Mouse (Mus musculus) lung, embryonic 16.5 days (tissue): Measurements from ENCODE around the gene Arid1b. TPM values are rescaled to one million over a fixed set of nuclear protein-coding genes. Genes with fewer than 3 reads are reported as not detected.
A peak's percentile ranks its signal among the peaks of the same experiment; 100 is the strongest.

ENCODE experiments used
- ATAC-seq: fragments of 200-750 bp; cut with Nextera tagmentation; 2 replicates; pipeline ENCODE4 v1.8.0; 2017; ENCODE audit warnings: low read depth, mild to moderate bottlenecking, moderate library complexity
- H3K27ac ChIP-seq: fragments of 300-500 bp; sonication (generic); 2 replicates; pipeline ENCODE4 v1.5.1; 2014; ENCODE audit warnings: mild to moderate bottlenecking, control low read depth, low read length
- H3K27me3 ChIP-seq: fragments of 300-500 bp; sonication (generic); 2 replicates; pipeline ENCODE4 v1.6.1; 2014; ENCODE audit warnings: low read depth, low read length, mixed read lengths; ENCODE audit not compliant: control insufficient read depth, insufficient read depth
- H3K36me3 ChIP-seq: fragments of 300-500 bp; sonication (generic); 2 replicates; pipeline ENCODE4 v1.6.1; 2014; ENCODE audit warnings: low read length; ENCODE audit not compliant: control insufficient read depth, insufficient read depth
- H3K4me1 ChIP-seq: fragments of 300-500 bp; sonication (generic); replicated peaks from 2 replicates; pipeline ENCODE4 v1.6.1; 2014; ENCODE audit warnings: low read length, mixed read lengths; ENCODE audit not compliant: control insufficient read depth, insufficient read depth
- H3K4me2 ChIP-seq: fragments of 300-500 bp; sonication (generic); 2 replicates; pipeline ENCODE4 v1.6.1; 2014; ENCODE audit warnings: low read depth, low read length, control low read depth
- H3K4me3 ChIP-seq: fragments of 300-500 bp; sonication (generic); 2 replicates; pipeline ENCODE4 v1.5.1; 2014; ENCODE audit warnings: mild to moderate bottlenecking, low read length, control low read depth
- H3K9ac ChIP-seq: fragments of 300-500 bp; sonication (generic); 2 replicates; pipeline ENCODE4 v1.6.1; 2014; ENCODE audit warnings: low read length, control low read depth
- H3K9me3 ChIP-seq: fragments of 300-500 bp; sonication (generic); 2 replicates; pipeline ENCODE4 v1.6.1; 2016; ENCODE audit warnings: low read length; ENCODE audit not compliant: control insufficient read depth
- WGBS: fragments of 180-500 bp; shearing (Covaris S2); extraction: QIAGEN DNeasy Blood & Tissue Kit; methylation state at CpG from one replicate; pipeline ENCODE4 v1.1.7; 2014; 5-methylcytosine and 5-hydroxymethylcytosine counted together
- polyA plus RNA-seq: library from polyadenylated mRNA; unstranded; fragments of >200 nt; fragmentation: Nextera tagmentation; extraction: Ambion mirVana; gene quantifications from 2 replicates; pipeline ENCODE4 v1.2.1, GENCODE M21; 2015

Gene Arid1b
- polyA plus RNA-seq, 1 experiment from 2014 or later: 10.2 TPM

DNA sequence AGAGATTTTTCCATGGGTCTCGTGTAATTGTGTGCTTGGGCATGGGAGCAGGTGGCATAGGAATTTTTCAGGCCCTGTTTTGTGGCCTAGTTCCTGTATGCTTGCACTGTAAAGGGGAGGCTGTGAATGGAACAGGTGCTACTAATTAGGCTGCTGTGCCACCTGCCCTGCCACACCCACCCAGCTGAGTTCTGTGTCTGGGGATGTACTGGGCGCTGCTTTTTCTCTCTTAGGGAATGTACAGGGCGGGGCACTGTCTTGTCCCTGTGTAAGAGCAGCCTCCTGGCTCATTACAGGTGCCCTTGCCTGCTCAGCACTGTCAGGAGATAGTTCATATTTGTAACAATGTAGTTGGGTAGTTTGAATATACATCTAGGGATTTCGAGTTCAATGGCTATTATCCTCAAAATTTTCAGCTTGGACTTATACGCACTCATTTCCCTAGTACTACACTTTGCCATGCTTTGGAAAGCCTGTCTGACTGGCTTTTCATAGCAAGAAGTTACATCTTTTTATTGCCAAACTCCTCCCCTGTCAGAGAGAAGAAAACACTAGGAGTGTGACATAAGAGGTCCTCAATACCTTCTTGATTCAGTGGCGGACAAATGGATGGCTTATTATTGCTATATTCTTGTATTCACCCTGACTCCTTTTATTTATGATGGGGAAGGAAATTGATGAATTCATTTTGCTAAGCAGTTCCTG is 149.8 kb downstream of the Arid1b start:
- no peak overlapping the region for H3K27ac ChIP-seq
- H3K4me3 ChIP-seq: no peak overlapping the region
- H3K9me3 ChIP-seq: no peaks in the 10 kb centered on the region
- no peak for ATAC-seq
- H3K36me3 ChIP-seq: no peaks in the 10 kb centered on the region
- peaks cover 12% of the 10 kb centered on the region for H3K4me1 ChIP-seq
- H3K9ac ChIP-seq: no peak overlapping the region
- H3K27me3 ChIP-seq: no peaks in the 10 kb centered on the region
- 70% methylated on average over 6 of the region's 6 CpGs for WGBS
- H3K4me2 ChIP-seq: no peak overlapping the region

DNA sequence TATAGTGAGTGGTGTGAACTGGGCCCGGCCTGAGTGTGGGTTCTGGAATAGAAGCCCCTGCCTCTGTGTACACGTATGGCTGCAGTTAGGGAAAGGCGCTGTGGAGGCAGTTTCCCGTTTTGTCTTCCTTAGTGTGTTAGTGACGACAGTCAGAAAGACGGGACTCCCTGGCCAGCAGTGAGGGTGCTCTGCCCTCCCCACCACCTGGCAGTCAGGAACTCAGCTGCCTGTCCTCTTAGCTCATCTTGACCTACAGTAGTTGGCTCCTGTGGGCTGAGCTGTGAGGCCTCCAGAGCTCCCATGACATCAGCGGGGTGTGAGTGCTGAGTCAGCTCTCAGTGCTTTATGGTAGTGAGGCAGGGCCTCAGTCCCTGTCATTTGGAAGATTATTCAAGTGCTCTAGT is 156.5 kb downstream of the Arid1b start:
- WGBS: 38% methylated on average over 7 of the region's 7 CpGs
- Histone ChIP-seq H3K27ac (no peak overlapping the region), H3K4me3 (no peak overlapping the region)

DNA sequence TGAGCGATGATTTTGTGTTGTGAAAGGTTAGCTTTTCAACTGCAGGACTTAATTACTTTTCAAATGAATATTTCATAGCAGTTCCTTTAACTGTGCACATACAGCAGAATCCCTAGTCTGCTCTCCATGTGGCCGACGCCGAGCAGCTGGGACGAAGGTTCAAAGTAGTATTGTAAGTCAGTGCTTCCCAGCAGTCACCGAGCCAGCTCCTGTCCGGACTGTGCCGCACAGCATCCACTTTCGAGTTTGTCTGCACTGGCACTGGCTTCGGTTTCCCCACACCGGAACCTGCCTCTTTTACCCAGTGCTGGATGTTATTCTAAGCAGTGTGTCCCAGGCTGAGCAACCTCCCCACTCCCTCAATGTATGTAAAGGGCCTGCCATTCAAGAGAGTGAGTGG is 157.7 kb downstream of the Arid1b start:
- 48% methylated on average over 11 of the region's 11 CpGs for WGBS
- no peak overlapping the region for H3K4me3 ChIP-seq
- no peaks in the 10 kb centered on the region for H3K9me3 ChIP-seq
- H3K36me3 ChIP-seq: no peaks in the 10 kb centered on the region
- no peak overlapping the region for H3K9ac ChIP-seq
- no peak overlapping the region for H3K27ac ChIP-seq
- ATAC-seq: peak; percentile 64
- peaks cover 5% of the 10 kb centered on the region for H3K4me1 ChIP-seq
- H3K27me3 ChIP-seq: no peaks in the 10 kb centered on the region
- no peak overlapping the region for H3K4me2 ChIP-seq

More for the DNA sequence above, 156.5 kb downstream of the Arid1b start:
- peaks cover 5% of the 10 kb centered on the region for H3K4me1 ChIP-seq
- no peaks in the 10 kb centered on the region for H3K27me3 ChIP-seq
- H3K9me3 ChIP-seq: no peaks in the 10 kb centered on the region
- ATAC-seq: peak; percentile 80
- no peak overlapping the region for H3K4me2 ChIP-seq
- no peaks in the 10 kb centered on the region for H3K36me3 ChIP-seq
- H3K9ac ChIP-seq: no peak overlapping the region

DNA sequence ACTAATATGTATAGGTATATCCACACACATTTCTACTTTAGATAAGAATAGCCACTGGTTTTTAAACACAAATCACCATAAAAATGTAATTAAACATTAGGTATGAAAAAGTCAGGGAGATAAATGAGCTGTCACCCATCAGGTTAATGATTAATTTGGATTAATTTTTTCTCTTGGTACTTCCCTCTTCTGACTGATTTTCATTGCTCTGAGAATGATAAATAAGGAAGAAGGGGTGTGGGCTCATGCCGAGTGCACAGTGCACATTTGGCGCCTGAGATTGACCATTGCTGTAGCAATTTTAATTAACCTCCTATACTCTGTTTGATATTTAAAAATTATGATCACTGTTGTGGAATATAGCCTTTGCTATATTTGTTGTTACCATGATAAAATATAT is 159.3 kb downstream of the Arid1b start:
- Histone ChIP-seq H3K4me3 (no peak overlapping the region), H3K9ac (no peak overlapping the region), H3K27ac (no peak overlapping the region), H3K36me3 (no peaks in the 10 kb centered on the region), H3K9me3 (no peaks in the 10 kb centered on the region), H3K4me1 (peaks cover 5% of the 10 kb centered on the region), H3K4me2 (no peak overlapping the region), H3K27me3 (no peaks in the 10 kb centered on the region)
- 68% methylated on average over 2 of the region's 2 CpGs for WGBS
- ATAC-seq: no peak

DNA sequence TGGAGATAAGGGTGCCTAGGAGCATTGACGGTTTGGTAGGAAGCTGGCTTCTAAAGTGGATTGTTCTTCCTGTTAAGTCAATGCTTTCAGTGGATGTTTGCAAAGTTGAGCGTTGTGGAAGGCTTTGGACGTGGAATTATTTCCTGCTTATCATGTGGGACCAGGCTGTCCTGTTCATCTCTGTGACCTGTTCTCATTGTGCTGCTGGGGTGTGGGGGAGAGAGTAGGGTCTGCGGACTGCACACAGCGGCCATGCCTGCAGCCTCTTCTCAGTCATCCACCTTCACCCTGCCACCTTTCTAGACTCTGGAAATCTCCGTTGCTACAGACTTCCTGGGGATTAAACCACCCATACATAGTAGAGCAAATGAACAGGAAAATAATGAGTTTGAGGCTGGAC is 160.2 kb downstream of the Arid1b start:
- Histone ChIP-seq H3K4me1 (peaks cover 5% of the 10 kb centered on the region), H3K9me3 (no peaks in the 10 kb centered on the region), H3K9ac (no peak overlapping the region), H3K4me3 (no peak overlapping the region), H3K36me3 (no peaks in the 10 kb centered on the region), H3K27me3 (no peaks in the 10 kb centered on the region), H3K27ac (no peak overlapping the region), H3K4me2 (no peak overlapping the region)
- no peak for ATAC-seq
- 52% methylated on average over 6 of the region's 6 CpGs for WGBS

GRCm38 (mm10) chr17:5157609-5158008 is 163.5 kb downstream of the Arid1b start:
- Histone ChIP-seq H3K36me3 (no peaks in the 10 kb centered on the region; the same call in 1 of the 2 replicates), H3K27me3 (no peaks in the 10 kb centered on the region), H3K4me1 (no peaks in the 10 kb centered on the region), H3K4me2 (no peak overlapping the region), H3K4me3 (no peak overlapping the region), H3K27ac (no peak overlapping the region), H3K9ac (no peak overlapping the region), H3K9me3 (no peaks in the 10 kb centered on the region)
- 78% methylated on average over 7 of the region's 7 CpGs for WGBS
- no peak for ATAC-seq

- ATAC-seq: no peak
- no peaks in the 10 kb centered on the region; the same call in 1 of the 2 replicates for H3K36me3 ChIP-seq
- H3K4me2 ChIP-seq: no peak overlapping the region
- 56% methylated on average over 2 of the region's 2 CpGs for WGBS
- H3K9ac ChIP-seq: no peak overlapping the region
- H3K27me3 ChIP-seq: no peaks in the 10 kb centered on the region
- H3K4me1 ChIP-seq: no peaks in the 10 kb centered on the region
- no peaks in the 10 kb centered on the region for H3K9me3 ChIP-seq
- H3K27ac ChIP-seq: no peak overlapping the region
- H3K4me3 ChIP-seq: no peak overlapping the region
Measured at GRCm38 (mm10) chr17:5162525-5162924, 168.4 kb downstream of the Arid1b start.

GRCm38 (mm10) chr17:5163251-5163826 is 169.2 kb downstream of the Arid1b start:
- 80% methylated on average over 7 of the region's 7 CpGs for WGBS
- H3K9me3 ChIP-seq: no peaks in the 10 kb centered on the region
- no peaks in the 10 kb centered on the region for H3K4me1 ChIP-seq
- H3K4me3 ChIP-seq: no peak overlapping the region
- H3K9ac ChIP-seq: no peak overlapping the region
- no peaks in the 10 kb centered on the region; the same call in 1 of the 2 replicates for H3K36me3 ChIP-seq
- no peak overlapping the region for H3K4me2 ChIP-seq
- H3K27ac ChIP-seq: no peak overlapping the region
- ATAC-seq: no peak
- H3K27me3 ChIP-seq: no peaks in the 10 kb centered on the region

- 79% methylated on average over 4 of the region's 4 CpGs for WGBS
- no peaks in the 10 kb centered on the region for H3K27me3 ChIP-seq
- no peak overlapping the region for H3K4me2 ChIP-seq
- H3K27ac ChIP-seq: no peak overlapping the region
- no peaks in the 10 kb centered on the region for H3K9me3 ChIP-seq
- H3K36me3 ChIP-seq: no peaks in the 10 kb centered on the region; the same call in 1 of the 2 replicates
- no peak overlapping the region for H3K9ac ChIP-seq
- no peak for ATAC-seq
- H3K4me1 ChIP-seq: peaks cover 3% of the 10 kb centered on the region; the same call in 1 of the 2 replicates
- H3K4me3 ChIP-seq: no peak overlapping the region
Measured at GRCm38 (mm10) chr17:5164794-5165193, 170.7 kb downstream of the Arid1b start.
